Mouse (Mus musculus) lung, adult 2 months (tissue): ENCODE measurements around the gene C77080.

Experiments
- CTCF ChIP-seq: fragments of 200-500 bp; IDR thresholded peaks from 2 replicates; pipeline ENCODE4 v1.5.1; 2011; ENCODE audit warnings: mild to moderate bottlenecking, low read length, control low read depth; ENCODE audit not compliant: insufficient read depth
- POLR2A ChIP-seq: fragments of 200-500 bp; IDR thresholded peaks from 2 replicates; pipeline ENCODE4 v1.6.1; 2011; ENCODE audit warnings: low read depth, mild to moderate bottlenecking, control low read depth, low read length, borderline replicate concordance; ENCODE audit errors: extremely low read depth

- no peak for TF ChIP-seq POLR2A
- no peak for TF ChIP-seq CTCF
These were observed 32.5 kb upstream of the C77080 start for GRCm38 (mm10) chr4:129293702-129294101.
